Mouse (Mus musculus) inflammation-experienced regulatory T-cells, adult 6 months (primary cell): Measurements from ENCODE around the gene Gpr137b. TPM values are rescaled to one million over a fixed set of nuclear protein-coding genes. Genes with fewer than 3 reads are reported as not detected.
A peak's percentile ranks its signal among the peaks of the same experiment; 100 is the strongest.
"Not testable (repeated sequence)": the region's sequence is repeated elsewhere in the genome, so short reads cannot be mapped to it uniquely, and the experiment has no call there.

Experiments used
- ATAC-seq: one replicate; pipeline ENCODE4 v1.8.0; 2017
- polyA plus RNA-seq, 3 experiments: library from polyadenylated mRNA; unstranded; fragments of 100-300 nt; shearing (Covaris generic); gene quantifications; one replicate each; pipeline ENCODE4 v1.2.1; 2017

Gene Gpr137b
- 10 to 100 TPM in 1 of 3 experiments, 1 to 10 TPM in 2; 1.2 to 14.1 (median 6.4) TPM for polyA plus RNA-seq

DNA sequence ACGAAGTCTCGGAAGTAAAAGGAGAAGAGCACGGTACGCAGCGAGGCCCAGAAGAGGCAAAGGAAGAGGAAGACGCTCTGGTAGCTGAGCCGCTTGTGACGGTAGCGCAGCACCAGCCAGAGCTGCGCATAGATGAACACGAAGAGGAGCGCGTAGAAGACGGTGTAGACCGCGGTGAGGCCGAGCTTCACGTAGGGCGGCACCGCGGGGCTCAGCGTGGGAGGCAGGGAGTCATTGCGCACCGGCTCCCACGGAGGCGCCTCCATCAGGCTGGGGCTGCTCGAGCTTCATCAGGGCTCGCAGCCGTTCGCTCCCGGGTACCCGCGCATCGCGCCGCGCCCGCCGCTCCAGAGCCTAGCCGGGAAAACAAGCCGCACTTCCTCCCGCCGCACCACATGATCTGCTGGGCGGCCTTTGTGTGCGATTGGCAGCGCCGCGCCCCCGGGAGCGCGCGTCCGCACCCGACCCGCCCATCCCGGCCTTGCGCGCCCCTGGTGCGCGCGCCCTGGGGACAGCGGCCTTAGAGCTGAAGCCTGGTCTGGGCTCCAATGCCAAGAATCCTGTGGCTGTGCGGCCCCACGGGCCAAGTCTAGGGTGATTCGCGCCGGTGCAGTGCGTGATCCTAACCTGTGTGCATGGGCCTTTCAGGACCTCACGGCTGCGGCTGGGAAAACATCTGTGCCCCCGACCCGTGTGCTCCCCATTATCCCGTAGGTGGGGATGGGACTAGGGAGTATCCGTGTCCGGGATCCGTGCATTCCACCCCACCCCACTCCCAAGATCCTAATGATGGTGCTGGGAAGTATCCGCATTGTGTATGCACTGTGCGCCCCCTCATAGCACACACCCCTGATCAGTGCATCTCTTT lies at the start of gene Gpr137b:
Gene Gpr137b, minus strand, starts transcription at position 787 of the 868 bp plus-strand sequence.
- ATAC-seq: peak; percentile 73

GRCm38 (mm10) chr13:13438112-13438953 lies 44.5 kb upstream of the Gpr137b start:
- ATAC-seq: not testable (repeated sequence)

- not testable (repeated sequence) for ATAC-seq
Observed at GRCm38 (mm10) chr13:13437460-13438015, 43.7 kb upstream of the Gpr137b start, which contains the start of gene Nid1. Gene Nid1, plus strand, starts transcription at chr13:13437551.

DNA sequence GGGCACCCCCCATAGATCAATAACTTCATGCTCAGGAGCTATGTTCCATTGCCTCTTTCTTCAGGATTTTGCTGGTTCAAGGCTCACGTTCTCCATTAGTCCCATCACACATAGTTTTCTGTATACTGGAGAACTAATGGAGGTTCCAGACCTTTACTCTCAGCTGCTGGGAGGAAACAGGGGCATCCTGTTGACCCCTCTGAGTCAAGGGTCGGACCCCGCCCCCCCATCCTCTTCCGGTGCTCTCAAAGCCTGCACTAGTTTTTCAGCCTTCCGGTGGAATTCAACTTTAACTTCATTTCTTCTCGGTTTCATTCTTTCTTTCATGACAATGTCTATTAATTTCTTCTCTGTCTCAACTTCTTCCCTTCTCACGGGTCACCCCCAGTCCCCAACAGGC lies 42.3 kb upstream of the Gpr137b start:
- not testable (repeated sequence) for ATAC-seq

GRCm38 (mm10) chr13:13423301-13423700 lies 29.5 kb upstream of the Gpr137b start:
- not testable (repeated sequence) for ATAC-seq

- ATAC-seq: not testable (repeated sequence)
Observed at GRCm38 (mm10) chr13:13418859-13419258, 25.0 kb upstream of the Gpr137b start.

GRCm38 (mm10) chr13:13416007-13416337 lies 22.2 kb upstream of the Gpr137b start:
- not testable (repeated sequence) for ATAC-seq

- ATAC-seq: peak; percentile 38
Observed at GRCm38 (mm10) chr13:13415120-13416006, 21.5 kb upstream of the Gpr137b start.

DNA sequence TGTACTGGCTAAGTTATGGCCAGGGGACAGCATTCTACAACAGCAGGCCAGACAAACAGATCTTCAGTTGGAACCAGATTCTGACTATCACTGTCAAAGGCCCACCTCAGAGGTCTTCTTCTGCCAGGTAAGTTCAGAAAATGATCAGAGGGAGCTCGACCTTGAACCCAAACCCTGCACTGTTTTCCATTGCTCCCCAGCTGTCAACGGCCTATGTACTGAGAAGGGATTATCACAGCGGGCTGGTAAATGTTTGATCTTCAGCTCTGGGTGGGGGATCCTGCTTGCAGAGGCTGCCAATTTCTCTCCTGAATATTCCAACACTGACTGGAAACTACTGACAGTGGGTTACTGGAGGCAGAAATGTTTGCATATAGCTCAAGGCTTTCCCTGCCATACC lies 20.4 kb upstream of the Gpr137b start:
- ATAC-seq: no peak

- not testable (repeated sequence) for ATAC-seq
Observed at GRCm38 (mm10) chr13:13405511-13405910, 11.7 kb upstream of the Gpr137b start.

- ATAC-seq: not testable (repeated sequence)
Observed at GRCm38 (mm10) chr13:13404517-13405155, 10.8 kb upstream of the Gpr137b start.

- ATAC-seq: not testable (repeated sequence)
Observed at GRCm38 (mm10) chr13:13403839-13404238, 10.0 kb upstream of the Gpr137b start.

- ATAC-seq: not testable (repeated sequence)
Observed at GRCm38 (mm10) chr13:13403366-13403765, 9.6 kb upstream of the Gpr137b start.

DNA sequence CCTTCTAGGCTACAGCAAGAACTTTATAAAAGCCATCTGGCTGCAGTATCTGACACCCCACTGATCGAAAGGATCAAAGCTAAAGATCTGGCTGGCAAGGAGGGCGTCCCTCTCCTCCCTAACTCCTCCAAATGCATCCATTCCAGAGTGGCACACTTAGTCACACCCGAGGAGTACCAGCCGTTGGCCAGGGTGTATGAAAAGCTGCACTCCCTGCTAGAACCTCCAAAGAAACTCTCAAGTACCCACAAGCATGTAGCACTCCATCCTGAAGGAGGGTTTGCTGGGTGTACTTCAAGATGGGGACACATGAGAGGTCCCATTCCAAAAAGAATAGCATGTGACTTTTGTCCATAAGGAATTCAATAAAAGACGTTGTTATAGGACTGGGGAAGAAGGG lies 9.0 kb upstream of the Gpr137b start:
- not testable (repeated sequence) for ATAC-seq

- ATAC-seq: not testable (repeated sequence)
Observed at GRCm38 (mm10) chr13:13400851-13401250, 7.0 kb upstream of the Gpr137b start.

- ATAC-seq: not testable (repeated sequence)
Observed at GRCm38 (mm10) chr13:13394096-13394395, 232 bp upstream of the Gpr137b start.

- not testable (repeated sequence) for ATAC-seq
Observed at GRCm38 (mm10) chr13:13378168-13378859, 15.5 kb downstream of the Gpr137b start.

GRCm38 (mm10) chr13:13377180-13377579 lies 16.6 kb downstream of the Gpr137b start:
- no peak for ATAC-seq

- ATAC-seq: not testable (repeated sequence)
Observed at GRCm38 (mm10) chr13:13373965-13374364, 19.8 kb downstream of the Gpr137b start.

- not testable (repeated sequence) for ATAC-seq
Observed at GRCm38 (mm10) chr13:13371436-13371835, 22.4 kb downstream of the Gpr137b start.

DNA sequence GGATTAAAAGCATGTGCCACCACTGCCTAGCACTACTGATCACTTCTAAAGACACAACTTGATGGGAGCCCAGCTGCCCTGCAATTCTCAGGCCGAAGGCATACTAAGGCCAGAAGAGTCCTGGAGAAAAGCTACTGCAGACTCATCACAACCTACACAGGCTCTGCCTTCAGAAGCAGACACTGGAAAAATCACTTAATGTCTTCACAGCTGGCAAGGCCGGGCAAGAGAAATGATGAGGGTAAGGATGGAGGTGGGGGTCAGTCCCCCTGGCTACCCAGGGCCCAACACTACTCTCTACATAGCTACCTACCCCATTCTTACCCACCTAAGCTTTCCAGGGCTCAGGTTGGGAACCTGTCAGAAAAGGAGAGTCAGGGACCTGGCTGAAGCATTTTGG lies 27.4 kb downstream of the Gpr137b start:
- ATAC-seq: not testable (repeated sequence)
